Mouse (Mus musculus) liver, embryonic 11.5 days (tissue): ENCODE measurements around the gene Fnbp4. TPM values are rescaled to one million over a fixed set of nuclear protein-coding genes. Genes with fewer than 3 reads are reported as not detected.
"Not testable (repeated sequence)": the region's sequence is repeated elsewhere in the genome, so short reads cannot be mapped to it uniquely, and the experiment has no call there.

Experiments
- ATAC-seq: fragments of 200-750 bp; cut with Nextera tagmentation; replicated peaks from 2 replicates; pipeline ENCODE4 v1.8.0; 2017; ENCODE audit warnings: moderate number of reproducible peaks, mild to moderate bottlenecking, moderate TSS enrichment, moderate library complexity; ENCODE audit not compliant: low FRiP score
- DNase-seq: peaks from one replicate; pipeline ENCODE4 v3.0.0-alpha.2; 2017; ENCODE audit warnings: low spot score
- H3K27ac ChIP-seq: fragments of 300-500 bp; sonication (generic); 2 replicates; pipeline ENCODE4 v1.5.1; 2014; ENCODE audit warnings: mild to moderate bottlenecking, low read depth, low read length, control low read depth
- H3K27me3 ChIP-seq: fragments of 300-500 bp; sonication (generic); replicated peaks from 2 replicates; pipeline ENCODE4 v1.6.1; 2014; ENCODE audit warnings: low read length, mixed read lengths; ENCODE audit not compliant: control insufficient read depth, insufficient read depth
- H3K36me3 ChIP-seq: fragments of 300-500 bp; sonication (generic); 2 replicates; pipeline ENCODE4 v1.6.1; 2014; ENCODE audit warnings: mild to moderate bottlenecking, low read length, moderate library complexity, mixed read lengths; ENCODE audit not compliant: control insufficient read depth, insufficient read depth
- H3K4me1 ChIP-seq: fragments of 300-500 bp; sonication (generic); replicated peaks from 2 replicates; pipeline ENCODE4 v1.6.1; 2014; ENCODE audit warnings: low read length, mixed read lengths; ENCODE audit not compliant: control insufficient read depth, insufficient read depth
- H3K4me2 ChIP-seq: fragments of 300-500 bp; sonication (generic); 2 replicates; pipeline ENCODE4 v1.6.1; 2014; ENCODE audit warnings: mild to moderate bottlenecking, control low read depth, moderate library complexity
- H3K4me3 ChIP-seq: fragments of 300-500 bp; sonication (generic); 2 replicates; pipeline ENCODE4 v1.5.1; 2014; ENCODE audit warnings: low read depth, low read length, control low read depth
- H3K9ac ChIP-seq: fragments of 300-500 bp; sonication (generic); 2 replicates; pipeline ENCODE4 v1.6.1; 2014; ENCODE audit warnings: low read depth, low read length, control low read depth
- H3K9me3 ChIP-seq: fragments of 300-500 bp; sonication (generic); 2 replicates; pipeline ENCODE4 v1.6.1; 2016; ENCODE audit warnings: low read length, inconsistent platforms, mixed read lengths; ENCODE audit not compliant: control insufficient read depth
- WGBS: fragments of 180-500 bp; shearing (Covaris S2); extraction: QIAGEN DNeasy Blood & Tissue Kit; methylation state at CpG from one replicate; pipeline ENCODE4 v1.1.7; 2014; 5-methylcytosine and 5-hydroxymethylcytosine counted together
- polyA plus RNA-seq: library from polyadenylated mRNA; unstranded; fragments of >200 nt; fragmentation: Nextera tagmentation; extraction: Ambion mirVana; gene quantifications from 2 replicates; pipeline ENCODE4 v1.2.1, GENCODE M21; 2014

The Fnbp4 gene
- polyA plus RNA-seq, 1 experiment from 2014 or later: 102 TPM

DNA sequence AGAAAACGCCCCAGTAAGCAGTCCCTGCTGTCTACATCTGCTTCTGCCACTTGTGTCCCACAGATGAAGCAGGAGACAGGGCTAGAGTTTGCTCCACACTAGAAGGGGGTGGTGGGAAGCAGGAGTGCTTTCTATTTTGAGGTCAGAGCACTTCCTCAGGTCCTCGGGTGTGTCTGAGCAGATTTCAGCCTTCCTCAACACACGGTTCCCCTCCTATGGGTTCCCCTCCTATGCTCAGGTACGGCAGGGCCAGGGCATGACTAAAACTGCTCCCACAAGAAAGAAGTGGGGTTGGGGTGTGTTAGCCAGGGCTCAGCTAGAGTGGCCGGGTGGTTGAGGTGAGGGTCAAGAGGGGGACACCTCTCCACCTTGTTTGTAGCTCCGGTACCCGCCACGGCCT is 65.6 kb downstream of the Fnbp4 start:
- H3K27ac ChIP-seq: no peak overlapping the region
- DNase-seq: no peak
- no peaks in the 10 kb centered on the region for H3K4me1 ChIP-seq
- H3K27me3 ChIP-seq: 0 out of 2 replicates have a peak, but pooled peaks cover 2% of the 10 kb centered on the region
- H3K9ac ChIP-seq: no peak overlapping the region
- H3K9me3 ChIP-seq: no peaks in the 10 kb centered on the region
- WGBS: 69% methylated on average over 8 of the region's 8 CpGs
- ATAC-seq: no peak
- no peak overlapping the region for H3K4me3 ChIP-seq
- no peaks in the 10 kb centered on the region for H3K36me3 ChIP-seq
- no peak overlapping the region for H3K4me2 ChIP-seq

- Histone ChIP-seq H3K4me2 (no peak overlapping the region), H3K36me3 (no peaks in the 10 kb centered on the region), H3K4me1 (no peaks in the 10 kb centered on the region), H3K27me3 (0 out of 2 replicates have a peak, but pooled peaks cover 2% of the 10 kb centered on the region), H3K4me3 (no peak overlapping the region), H3K9me3 (no peaks in the 10 kb centered on the region), H3K9ac (no peak overlapping the region), H3K27ac (no peak overlapping the region)
- 76% methylated on average over 2 of the region's 2 CpGs for WGBS
- ATAC-seq (no peak), DNase-seq (no peak)
Observed at GRCm38 (mm10) chr2:90815266-90815665, 70.1 kb downstream of the Fnbp4 start.

DNA sequence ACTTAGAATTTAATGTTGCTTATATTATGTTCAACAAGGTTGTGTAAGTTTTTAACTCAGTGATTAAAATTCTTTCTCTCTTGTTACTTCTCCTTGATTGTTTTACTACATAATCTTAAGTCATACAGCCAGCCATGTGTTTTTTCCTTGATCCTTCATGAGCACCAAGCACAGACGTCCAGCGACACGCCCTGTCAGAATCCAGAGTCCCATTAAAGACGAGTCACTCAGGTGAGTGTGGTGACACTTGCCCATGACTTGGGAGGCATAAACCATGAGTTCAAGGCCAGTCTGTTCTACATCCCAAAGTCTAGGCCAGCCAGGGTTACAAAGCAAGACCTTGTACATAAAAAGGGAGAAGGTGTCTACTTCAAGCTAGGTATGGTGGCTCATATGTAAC is 71.0 kb downstream of the Fnbp4 start:
- H3K9me3 ChIP-seq: no peaks in the 10 kb centered on the region
- no peaks in the 10 kb centered on the region for H3K27me3 ChIP-seq
- no peak overlapping the region for H3K4me3 ChIP-seq
- H3K27ac ChIP-seq: no peak overlapping the region
- H3K36me3 ChIP-seq: no peaks in the 10 kb centered on the region
- H3K4me1 ChIP-seq: no peaks in the 10 kb centered on the region
- ATAC-seq (no peak), DNase-seq (no peak)
- no peak overlapping the region for H3K9ac ChIP-seq
- WGBS: 76% methylated on average over 4 of the region's 4 CpGs
- no peak overlapping the region for H3K4me2 ChIP-seq

DNA sequence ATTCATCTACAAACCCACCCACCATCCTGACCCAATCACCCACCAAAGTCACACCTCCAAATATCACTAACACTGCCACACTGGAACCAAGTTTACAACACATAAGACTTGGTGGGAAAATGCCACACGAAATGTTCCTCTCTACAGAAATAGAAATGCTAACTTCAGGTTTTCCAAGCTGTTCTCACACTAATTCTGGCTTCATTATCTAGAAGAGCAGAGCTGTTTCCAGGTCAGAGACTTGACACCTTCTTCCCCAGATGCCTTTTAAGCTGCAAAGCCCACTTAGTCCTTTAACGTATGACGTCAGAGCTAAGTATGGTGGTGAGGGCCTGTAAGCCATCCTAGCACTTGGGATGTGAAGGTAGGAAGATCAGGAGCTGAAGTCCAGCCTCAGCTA is 73.5 kb downstream of the Fnbp4 start:
- WGBS: 84% methylated on average over 3 of the region's 3 CpGs
- Histone ChIP-seq H3K4me3 (no peak overlapping the region), H3K9me3 (no peaks in the 10 kb centered on the region), H3K27me3 (no peaks in the 10 kb centered on the region), H3K27ac (no peak overlapping the region), H3K9ac (no peak overlapping the region), H3K36me3 (no peaks in the 10 kb centered on the region), H3K4me2 (no peak overlapping the region), H3K4me1 (no peaks in the 10 kb centered on the region)
- ATAC-seq (no peak), DNase-seq (no peak)

DNA sequence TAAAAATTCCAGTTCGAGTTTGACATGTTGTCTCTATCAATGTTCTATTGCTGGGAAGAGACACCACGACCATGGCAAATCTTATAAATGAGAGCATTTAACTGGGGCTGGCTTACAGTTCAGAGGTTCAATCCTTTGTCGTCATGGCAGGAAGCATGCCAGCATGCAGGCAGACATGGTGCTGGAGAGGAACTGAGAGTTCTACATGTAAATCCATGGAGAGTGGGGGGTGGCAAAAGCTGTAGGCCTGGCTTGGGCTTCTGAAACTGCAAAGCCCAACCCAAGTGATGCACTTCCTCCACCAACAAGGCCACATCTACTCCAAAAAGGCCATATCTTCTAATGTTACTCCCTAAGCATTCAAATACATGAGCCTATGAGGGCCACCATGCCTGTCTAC is 75.7 kb downstream of the Fnbp4 start:
- Histone ChIP-seq H3K27me3 (no peaks in the 10 kb centered on the region), H3K4me3 (no peak overlapping the region), H3K36me3 (no peaks in the 10 kb centered on the region), H3K4me2 (no peak overlapping the region), H3K9me3 (no peaks in the 10 kb centered on the region), H3K9ac (no peak overlapping the region), H3K27ac (no peak overlapping the region), H3K4me1 (no peaks in the 10 kb centered on the region)
- ATAC-seq (no peak), DNase-seq (no peak)
- WGBS: 72% methylated on average over 3 of the region's 3 CpGs

DNA sequence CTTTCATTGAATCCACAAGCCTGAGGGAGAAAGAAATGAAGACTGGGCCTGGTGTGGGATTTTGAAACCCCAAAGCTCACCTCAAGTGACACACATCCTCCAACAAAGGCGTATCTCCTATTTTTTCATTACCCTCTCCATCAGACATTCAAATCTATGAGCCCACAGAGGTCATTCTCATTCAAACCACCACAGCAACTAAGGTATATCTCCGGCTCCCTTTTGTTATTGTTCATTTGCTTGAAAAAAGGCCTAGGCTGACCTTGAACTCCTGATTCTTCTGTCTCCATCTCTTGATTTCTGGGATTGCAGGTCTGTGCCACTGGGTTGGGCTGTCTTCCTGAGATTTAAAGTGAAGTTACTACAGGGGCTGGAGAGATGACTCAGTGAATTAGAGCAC is 77.8 kb downstream of the Fnbp4 start:
- WGBS: 85% methylated on average over 2 of the region's 2 CpGs
- Histone ChIP-seq H3K4me3 (no peak overlapping the region), H3K9ac (no peak overlapping the region), H3K4me1 (no peaks in the 10 kb centered on the region), H3K36me3 (no peaks in the 10 kb centered on the region), H3K4me2 (no peak overlapping the region), H3K27ac (no peak overlapping the region), H3K9me3 (no peaks in the 10 kb centered on the region), H3K27me3 (no peaks in the 10 kb centered on the region)
- DNase-seq: no peak
- ATAC-seq: no peak

DNA sequence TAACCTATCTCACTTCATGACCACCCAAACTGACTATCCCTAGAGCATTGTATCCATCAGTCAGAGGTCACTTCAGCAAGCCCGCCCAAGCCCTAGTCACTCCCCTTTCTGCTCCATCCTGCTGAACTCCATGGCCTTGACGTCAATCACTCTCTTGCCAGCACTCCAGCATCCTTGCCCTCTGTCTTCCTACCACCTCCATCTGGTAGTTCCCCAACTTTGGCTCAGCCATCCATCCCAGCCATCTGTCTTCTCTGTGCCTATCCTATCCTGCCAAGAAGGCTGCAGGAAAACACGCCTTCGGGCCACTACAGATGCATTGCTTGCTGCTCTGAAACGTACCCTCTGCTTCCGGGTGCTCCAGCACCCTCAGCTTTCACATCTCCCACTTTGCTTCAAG is 78.6 kb downstream of the Fnbp4 start:
- H3K4me1 ChIP-seq: no peaks in the 10 kb centered on the region
- H3K27me3 ChIP-seq: no peaks in the 10 kb centered on the region
- no peaks in the 10 kb centered on the region for H3K36me3 ChIP-seq
- DNase-seq (no peak), ATAC-seq (no peak)
- no peak overlapping the region for H3K27ac ChIP-seq
- H3K4me2 ChIP-seq: no peak overlapping the region
- H3K9ac ChIP-seq: no peak overlapping the region
- 76% methylated on average over 6 of the region's 6 CpGs for WGBS
- H3K9me3 ChIP-seq: no peaks in the 10 kb centered on the region
- no peak overlapping the region for H3K4me3 ChIP-seq

DNA sequence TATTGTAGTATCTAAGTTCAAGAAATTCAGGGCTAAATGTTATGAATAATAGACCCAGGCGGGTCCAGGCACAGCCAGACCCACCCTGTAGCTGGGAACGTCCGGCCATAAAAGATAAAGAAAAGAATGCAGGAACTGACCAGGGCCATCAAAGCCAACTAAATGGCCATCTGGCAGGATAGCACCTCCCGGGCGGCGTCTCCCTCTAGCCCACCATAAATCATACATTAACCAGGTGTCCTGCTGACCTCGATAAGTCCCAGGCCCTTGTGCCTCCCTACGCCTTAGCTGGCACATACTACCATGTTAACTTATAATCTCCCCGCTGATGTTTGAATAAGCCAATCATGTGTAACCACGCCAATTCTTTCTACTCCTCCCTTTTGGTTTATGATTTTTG is 79.4 kb downstream of the Fnbp4 start:
- H3K9me3 ChIP-seq, H3K4me3 ChIP-seq, ATAC-seq, H3K4me2 ChIP-seq, H3K27ac ChIP-seq, H3K4me1 ChIP-seq, H3K27me3 ChIP-seq, DNase-seq, H3K36me3 ChIP-seq, H3K9ac ChIP-seq: not testable (repeated sequence)
- 67% methylated on average over 10 of the region's 10 CpGs for WGBS

GRCm38 (mm10) chr2:90825515-90826172 is 80.5 kb downstream of the Fnbp4 start:
- no peaks in the 10 kb centered on the region for H3K36me3 ChIP-seq
- H3K27ac ChIP-seq: no peak overlapping the region
- no peak overlapping the region for H3K4me3 ChIP-seq
- H3K4me1 ChIP-seq: no peaks in the 10 kb centered on the region
- no peaks in the 10 kb centered on the region for H3K9me3 ChIP-seq
- H3K9ac ChIP-seq: no peak overlapping the region
- DNase-seq: no peak
- no peaks in the 10 kb centered on the region for H3K27me3 ChIP-seq
- ATAC-seq: no peak
- 80% methylated on average over 11 of the region's 11 CpGs for WGBS
- H3K4me2 ChIP-seq: no peak overlapping the region
